Mouse (Mus musculus) adrenal gland, adult 18-20 months (tissue): Measurements from ENCODE around the gene Rpl9. TPM values are rescaled to one million over a fixed set of nuclear protein-coding genes. Genes with fewer than 3 reads are reported as not detected.

Source experiments
- DNase-seq, 2 experiments: peaks; one replicate each; pipeline ENCODE4 v3.0.0; 2021 to 2022; ENCODE audit warnings: low spot score in 2 of 2
- long read RNA-seq, 2 experiments: library from polyadenylated mRNA; stranded (forward); transcript quantifications; one replicate each; pipeline ENCODE4 v2.0.0; 2021
- total RNA-seq, 2 experiments: library from RNA; stranded (reverse); gene quantifications; 1 replicate in 1 of 2; 2 replicates in 1 of 2; pipeline ENCODE4 v1.2.3; 2021

Gene Rpl9
- total RNA-seq: 1,000 to 10,000 TPM; 1,034 to 1,559 TPM
- long read RNA-seq, experiment 1, transcript Rpl9-201 (8 exons, 738 nt): major isoform, 64 of 71 reads
- long read RNA-seq, experiment 1, partial matches to known transcripts: 5 of 71 reads
- long read RNA-seq, experiment 1, other reads (novel, unspliced or antisense): 2 of 71 reads
- long read RNA-seq, experiment 2, transcript Rpl9-201 (8 exons, 738 nt): major isoform, 253 of 270 reads
- long read RNA-seq, experiment 2, partial matches to known transcripts: 9 of 270 reads
- long read RNA-seq, experiment 2, other reads (novel, unspliced or antisense): 5 of 270 reads

GRCm38 (mm10) chr5:65390648-65391644 is at the start of gene Rpl9, which contains the start of gene Lias:
Gene Rpl9 (minus strand): TSS chr5:65391444.
Gene Lias (plus strand): TSS chr5:65391497.
- DNase-seq: peak; percentile 99 to 100

GRCm38 (mm10) chr5:65438041-65438440 is 46.8 kb upstream of the Rpl9 start:
- DNase-seq: no peak

GRCm38 (mm10) chr5:65435806-65436561 is 44.7 kb upstream of the Rpl9 start, which contains the start of gene Ugdh:
Gene Ugdh (minus strand): TSS chr5:65435949.
- DNase-seq: peak; percentile 94 to 99

GRCm38 (mm10) chr5:65435363-65435805 is 44.1 kb upstream of the Rpl9 start:
- no peak for DNase-seq

GRCm38 (mm10) chr5:65434471-65435362 is 43.5 kb upstream of the Rpl9 start:
- DNase-seq: no peak

- DNase-seq: no peak
Measured at GRCm38 (mm10) chr5:65429441-65429840, 38.2 kb upstream of the Rpl9 start.

- DNase-seq: no peak
Measured at GRCm38 (mm10) chr5:65428321-65428720, 37.1 kb upstream of the Rpl9 start.

GRCm38 (mm10) chr5:65425251-65425650 is 34.0 kb upstream of the Rpl9 start:
- no peak for DNase-seq

GRCm38 (mm10) chr5:65424215-65424614 is 33.0 kb upstream of the Rpl9 start:
- no peak for DNase-seq

- no peak for DNase-seq
Measured at GRCm38 (mm10) chr5:65422803-65423202, 31.6 kb upstream of the Rpl9 start.

- DNase-seq: no peak
Measured at GRCm38 (mm10) chr5:65420822-65421221, 29.6 kb upstream of the Rpl9 start.

GRCm38 (mm10) chr5:65419136-65419535 is 27.9 kb upstream of the Rpl9 start:
- no peak for DNase-seq

GRCm38 (mm10) chr5:65415653-65416458 is 24.6 kb upstream of the Rpl9 start:
- DNase-seq: no peak

GRCm38 (mm10) chr5:65407989-65408388 is 16.7 kb upstream of the Rpl9 start:
- DNase-seq: no peak

- DNase-seq: peak; percentile 75 to 88
Measured at GRCm38 (mm10) chr5:65401251-65401994, 10.2 kb upstream of the Rpl9 start.

GRCm38 (mm10) chr5:65394425-65394824 is 3.2 kb upstream of the Rpl9 start:
- no peak for DNase-seq

- DNase-seq: no peak
Measured at GRCm38 (mm10) chr5:65391753-65392152, 509 bp upstream of the Rpl9 start.
